Mouse (Mus musculus) lung, postnatal 36 days (tissue): ENCODE measurements at regions not wholly inside any gene's neighbourhood (a gene's known extent, or its start where the extent isn't known, plus 50 kb on each side); places are given as distances from the start of the nearest gene placed in this dataset.

Source experiments
- DNase-seq: peaks from one replicate; pipeline ENCODE4 v3.0.0; 2022; ENCODE audit warnings: mixed read lengths

DNA sequence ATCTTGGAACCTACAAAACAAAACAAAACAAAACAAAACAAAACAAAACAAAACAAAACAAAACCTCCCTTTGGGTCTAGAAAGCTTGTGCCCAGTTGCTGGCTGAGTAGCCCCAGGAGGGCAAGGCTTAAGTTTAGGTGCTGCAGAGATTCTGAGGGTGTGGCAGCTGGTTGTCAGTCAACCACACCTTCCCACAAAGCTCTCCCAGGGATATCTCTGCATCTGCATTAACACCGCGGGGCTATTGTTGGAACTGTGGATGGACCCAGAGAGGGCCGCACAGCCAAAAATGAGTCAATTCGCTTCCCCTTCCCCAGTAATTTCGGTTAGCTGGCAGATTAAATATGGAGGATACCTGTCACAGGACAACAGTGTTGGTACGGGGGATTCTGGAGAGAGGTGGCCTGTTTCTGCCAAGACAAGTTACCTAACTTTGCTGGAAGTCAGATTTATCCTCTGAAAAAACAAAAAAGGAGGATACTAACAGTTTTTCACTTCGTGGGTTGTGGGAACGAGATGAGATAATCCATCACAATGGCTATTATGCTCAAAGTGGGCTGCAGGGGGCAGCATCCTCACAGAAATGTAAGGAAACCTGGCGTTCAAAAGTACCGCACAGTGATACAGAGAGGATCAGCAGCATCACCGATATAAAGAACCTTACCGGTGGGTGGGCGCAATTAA is 96.7 kb downstream of the 1500009L16Rik start:
- peak; percentile 91 for DNase-seq

DNA sequence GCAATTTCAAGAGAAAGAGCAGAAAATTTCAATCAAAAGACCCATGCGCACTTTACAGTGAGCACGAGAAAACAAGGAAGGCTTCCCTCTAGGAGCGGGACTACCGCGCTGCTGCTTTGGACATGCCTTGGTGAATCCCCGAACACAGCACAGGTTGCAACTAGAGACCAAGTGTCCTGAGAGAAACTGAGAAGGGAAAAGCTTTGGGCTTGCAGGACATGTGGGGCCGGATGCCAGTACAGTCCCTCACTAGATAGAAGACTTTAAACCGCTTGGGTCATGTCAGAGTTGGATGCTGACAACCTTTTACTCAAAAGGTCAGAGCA is 97.2 kb downstream of the 1500009L16Rik start:
- no peak for DNase-seq

DNA sequence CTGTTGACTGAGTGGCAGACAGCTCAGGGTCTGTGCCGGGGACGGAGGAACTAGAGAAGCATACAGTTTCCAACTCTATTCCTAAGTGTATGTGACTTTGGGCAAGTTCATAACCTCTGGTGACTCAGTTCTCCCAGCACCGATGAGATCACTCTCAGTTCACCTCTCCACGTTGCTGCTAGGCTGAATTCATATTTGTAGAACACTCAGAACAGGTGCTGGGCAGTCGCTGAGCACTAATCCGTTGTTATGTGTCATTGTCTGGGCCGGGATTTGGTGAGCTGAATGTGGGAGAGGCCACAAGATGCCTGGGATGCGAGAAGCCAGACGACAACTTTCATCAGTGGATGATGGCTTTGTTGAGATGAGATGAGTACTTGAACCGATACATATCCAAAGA is 98.4 kb downstream of the 1500009L16Rik start:
- DNase-seq = no peak

DNA sequence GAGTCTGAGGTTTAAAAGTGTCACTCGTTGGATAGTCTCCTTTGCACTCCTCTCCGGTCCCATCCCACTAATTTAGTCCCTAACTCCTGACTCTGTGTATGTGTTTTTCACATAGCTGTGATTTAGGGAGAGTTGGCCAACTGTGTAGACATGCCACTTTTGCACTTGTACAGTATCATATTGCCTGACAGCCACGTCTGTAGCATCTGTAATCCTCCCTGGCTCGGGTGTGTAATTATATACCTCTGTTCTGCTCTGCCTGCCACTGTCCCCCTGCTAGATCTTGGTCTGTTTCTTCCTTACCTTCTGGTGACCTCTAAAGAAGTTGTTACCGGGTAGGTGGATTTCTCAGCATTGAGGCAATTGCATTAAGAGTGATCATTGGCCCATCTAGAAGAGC is 103.4 kb downstream of the 1500009L16Rik start:
- no peak for DNase-seq

DNA sequence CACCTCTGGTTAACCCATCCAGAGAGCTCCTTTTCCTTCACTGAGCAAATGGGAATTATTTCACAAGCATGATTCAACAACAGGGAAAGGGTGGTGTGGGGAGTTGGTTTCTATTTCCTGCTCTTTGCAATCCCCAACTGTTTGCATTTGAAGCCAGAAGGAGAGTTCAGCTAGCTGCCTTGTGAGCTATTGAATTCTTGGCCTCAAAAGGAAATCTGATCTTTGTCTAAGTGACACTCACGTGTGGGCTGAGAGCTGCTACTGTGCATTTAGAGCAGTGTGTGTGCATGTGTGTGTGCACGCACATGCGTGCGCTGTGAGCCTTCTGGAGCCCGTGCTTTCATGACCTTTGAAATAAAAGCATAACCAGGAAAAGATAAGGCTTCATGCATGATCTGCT is 113.7 kb downstream of the 1500009L16Rik start:
- DNase-seq = peak; percentile 69

DNA sequence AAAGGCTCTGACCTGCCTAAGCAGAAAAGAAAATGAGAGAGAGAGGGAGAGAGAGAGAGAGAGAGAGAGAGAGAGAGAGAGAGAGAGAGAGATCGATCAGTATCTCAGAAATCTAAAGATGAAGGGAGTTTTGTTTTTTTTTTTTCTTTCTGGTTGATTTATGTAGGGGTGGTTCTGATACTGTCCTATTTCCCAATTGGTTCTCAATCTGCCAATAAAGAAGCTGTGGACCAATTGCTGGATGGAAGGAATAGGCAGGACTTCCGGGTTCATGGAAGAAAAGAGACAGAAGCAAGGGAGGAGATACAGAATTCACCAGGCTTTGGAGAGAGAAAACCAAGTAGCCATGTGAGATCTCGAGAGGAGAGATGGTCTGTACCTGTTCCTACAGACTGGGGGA is 117.6 kb downstream of the 1500009L16Rik start:
- DNase-seq = no peak

DNA sequence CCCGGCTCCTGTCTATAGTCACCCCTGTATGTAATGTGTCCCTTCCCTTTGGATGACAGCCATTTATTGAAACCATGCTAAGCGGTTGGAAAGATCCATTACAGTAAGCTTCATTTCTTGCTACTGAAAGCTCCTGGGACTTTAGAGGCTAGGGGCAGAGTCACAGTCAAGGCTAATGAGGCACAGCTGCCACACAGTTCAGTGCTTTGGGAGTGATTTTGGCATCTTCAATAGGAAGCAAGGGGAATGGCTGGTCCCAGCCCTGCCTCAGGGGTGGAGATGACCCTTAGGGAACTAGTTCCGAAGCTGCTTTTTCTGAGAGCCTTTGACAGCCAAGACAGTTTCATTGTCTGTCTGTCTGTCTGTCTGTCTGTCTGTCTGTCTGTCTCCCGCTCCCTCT is 128.2 kb downstream of the 1500009L16Rik start:
- DNase-seq = no peak

DNA sequence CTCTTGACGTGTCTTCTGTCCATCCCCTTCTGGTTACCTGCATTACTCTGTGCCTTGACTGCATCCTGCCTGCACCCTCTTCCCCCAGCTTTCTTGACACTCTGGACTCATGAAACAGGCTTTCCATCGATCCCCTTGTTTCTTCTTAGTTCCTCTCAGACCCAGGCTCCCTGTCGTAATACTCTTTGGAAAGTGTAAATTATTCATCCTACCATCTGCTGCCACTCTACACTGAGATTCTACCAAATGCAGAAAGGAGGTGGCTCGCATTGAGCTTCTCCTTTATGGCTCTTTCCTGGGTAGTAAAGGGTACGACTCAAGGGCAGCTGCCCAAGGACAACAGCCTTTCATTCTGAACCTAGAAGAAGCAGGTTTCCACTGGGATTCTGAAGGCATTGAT is 129.5 kb downstream of the 1500009L16Rik start:
- DNase-seq = no peak

DNA sequence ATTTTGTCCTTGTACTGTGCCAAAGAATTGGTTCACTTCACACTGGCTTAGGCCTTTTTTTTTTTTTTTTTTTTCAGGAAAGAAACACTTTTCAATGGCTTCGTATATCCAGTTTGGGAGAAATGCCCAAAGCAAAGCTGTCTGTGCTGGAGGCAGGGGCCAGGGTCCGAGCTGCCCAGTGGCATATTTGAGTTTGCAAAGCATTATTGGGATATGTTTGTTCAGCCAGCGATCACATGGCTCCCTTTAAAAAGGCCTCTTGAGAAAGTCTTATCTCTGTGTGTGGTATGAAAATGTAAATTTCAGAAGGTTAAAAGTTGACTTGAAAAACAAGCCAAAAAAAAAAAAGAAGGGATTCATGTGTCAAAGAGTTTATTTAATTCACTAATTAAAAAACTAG is 130.1 kb downstream of the 1500009L16Rik start:
- DNase-seq = peak; percentile 51

DNA sequence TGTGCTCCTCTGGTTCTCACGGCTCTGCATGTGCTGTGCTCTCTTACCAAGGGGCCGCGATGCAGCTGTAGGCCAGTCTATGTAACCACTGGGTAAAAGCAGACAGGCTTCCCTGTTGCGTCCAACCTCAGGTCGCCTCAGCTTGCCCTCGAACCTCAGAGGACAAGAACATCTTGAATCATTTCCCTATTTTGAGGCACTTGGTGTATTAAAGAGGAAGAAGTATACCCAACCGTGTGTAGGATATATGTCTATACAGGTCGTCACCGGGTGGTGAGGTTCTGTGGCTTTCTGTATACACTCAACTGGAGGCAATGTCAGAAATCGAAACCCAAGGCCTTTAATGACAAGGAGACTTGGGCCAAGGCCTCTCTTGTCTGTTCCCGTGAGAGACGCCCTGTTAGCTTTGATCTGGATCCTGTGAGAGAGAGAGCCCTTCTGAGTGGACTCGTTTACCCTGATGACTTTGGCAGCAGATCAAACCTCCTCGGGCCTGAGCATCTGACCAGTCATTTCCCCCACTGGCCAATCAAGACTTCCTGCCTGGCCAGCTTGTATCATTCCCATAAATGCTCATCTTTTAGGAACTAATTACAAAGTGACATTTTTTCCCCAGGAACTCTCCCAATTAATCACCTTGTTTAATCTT is 135.3 kb downstream of the 1500009L16Rik start:
- peak; percentile 67 for DNase-seq

DNA sequence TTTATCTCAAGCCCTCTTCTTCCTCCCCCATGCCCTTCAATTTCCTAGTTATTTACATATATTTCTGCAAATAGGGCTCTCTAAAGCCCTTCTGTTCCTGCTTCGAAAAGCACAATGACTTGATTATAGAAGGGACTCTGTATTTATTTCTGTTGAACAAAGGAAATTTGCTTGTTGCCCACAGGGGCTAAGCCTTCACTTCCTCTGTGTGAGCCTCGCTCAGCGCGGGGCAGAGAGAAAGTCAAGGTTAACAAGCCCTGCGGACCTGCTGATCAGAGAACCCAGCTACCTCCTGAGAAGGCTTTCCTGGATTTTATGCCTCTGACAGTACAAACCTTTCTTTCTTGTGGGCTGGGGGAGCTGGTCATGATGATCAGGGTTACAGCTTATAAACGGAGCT is 136.0 kb downstream of the 1500009L16Rik start:
- no peak for DNase-seq

DNA sequence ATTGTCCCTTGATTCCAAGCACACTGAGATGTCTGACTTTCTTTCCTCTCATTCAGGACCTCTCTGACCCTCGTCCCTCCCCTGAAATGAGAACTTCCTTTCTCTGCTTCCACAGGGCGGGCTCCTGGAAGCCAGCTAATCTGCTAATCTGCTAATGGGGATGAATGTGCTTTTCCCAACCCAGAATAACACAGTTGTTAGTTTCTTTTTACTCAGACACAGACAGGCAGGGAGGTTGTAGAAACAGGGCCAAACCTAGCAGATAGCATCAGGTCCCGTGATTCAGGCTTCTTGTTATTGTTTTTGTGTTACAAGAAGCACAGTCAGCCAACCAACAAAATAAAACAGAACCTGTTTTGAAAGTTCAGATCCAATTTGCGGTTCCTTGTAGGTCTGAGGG is 137.0 kb downstream of the 1500009L16Rik start:
- DNase-seq = peak; percentile 53

DNA sequence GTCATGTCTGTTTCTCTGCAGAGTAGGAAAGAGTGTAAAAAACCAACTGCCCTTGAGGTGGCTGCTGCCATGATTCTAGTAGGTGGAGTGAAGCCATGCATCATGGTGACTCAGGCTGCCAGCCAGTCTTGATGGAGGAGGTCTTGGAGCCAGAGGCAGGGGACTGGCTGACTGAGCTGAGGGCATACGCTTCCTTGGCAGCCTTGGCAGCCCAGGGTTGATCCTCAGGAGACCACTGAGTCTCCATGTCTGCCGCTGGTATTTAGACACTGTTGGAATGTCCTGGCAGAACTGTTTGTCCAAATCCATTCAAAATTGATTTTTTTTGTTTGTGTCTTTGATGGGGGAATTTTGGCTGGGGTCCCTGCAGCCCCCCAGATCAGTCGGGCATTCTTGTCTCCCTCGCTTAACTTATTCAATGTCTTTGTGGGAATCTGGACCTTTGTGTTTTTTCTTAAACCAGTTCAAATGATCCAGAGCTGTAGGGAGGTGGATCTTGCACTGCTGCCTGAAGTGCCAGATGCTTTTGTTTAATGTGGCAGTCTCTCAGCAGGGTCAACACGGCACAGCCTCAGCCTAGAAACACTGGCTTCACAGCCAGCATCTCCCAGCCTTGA is 139.0 kb downstream of the 1500009L16Rik start:
- peak; percentile 56 for DNase-seq

DNA sequence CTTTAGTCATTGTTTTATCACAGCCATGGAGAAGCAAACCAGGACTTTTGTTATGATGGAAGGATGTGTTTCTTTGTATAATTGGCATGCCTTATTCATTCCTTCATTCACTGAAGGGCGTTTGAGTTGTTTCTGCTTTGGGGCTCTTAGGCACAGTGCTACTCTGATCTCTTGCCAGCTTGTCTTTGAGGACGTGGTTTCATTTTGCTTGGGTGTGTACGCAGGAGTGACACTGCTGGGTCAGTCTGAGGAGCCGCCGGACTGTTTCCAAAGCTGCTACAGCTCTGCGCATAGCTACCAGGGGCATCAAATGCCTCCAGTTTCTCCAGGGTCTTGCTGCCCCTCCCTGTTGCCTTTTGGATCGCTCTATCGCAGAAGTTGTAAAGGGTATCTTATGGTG is 141.9 kb downstream of the 1500009L16Rik start:
- DNase-seq = peak; percentile 77

DNA sequence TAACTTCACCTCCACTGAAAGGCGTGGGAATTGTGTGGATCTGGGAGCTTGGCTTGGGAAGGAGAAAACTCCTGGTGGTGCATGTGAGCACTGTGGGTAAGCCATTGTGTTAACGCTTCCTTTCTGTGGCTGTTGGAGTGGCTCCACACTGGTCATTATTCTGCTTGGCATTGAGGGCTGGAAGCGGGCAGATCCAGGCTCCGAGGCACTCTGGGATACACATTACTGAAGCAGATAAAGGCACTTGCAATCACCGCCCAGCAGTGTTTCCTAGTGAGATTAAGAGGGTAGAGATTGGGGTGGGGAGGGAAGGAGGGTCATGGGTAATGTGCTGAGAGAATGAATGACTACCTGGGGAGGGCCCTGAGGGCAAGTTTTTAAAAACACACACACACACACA is 143.3 kb downstream of the 1500009L16Rik start:
- DNase-seq = peak; percentile 69

DNA sequence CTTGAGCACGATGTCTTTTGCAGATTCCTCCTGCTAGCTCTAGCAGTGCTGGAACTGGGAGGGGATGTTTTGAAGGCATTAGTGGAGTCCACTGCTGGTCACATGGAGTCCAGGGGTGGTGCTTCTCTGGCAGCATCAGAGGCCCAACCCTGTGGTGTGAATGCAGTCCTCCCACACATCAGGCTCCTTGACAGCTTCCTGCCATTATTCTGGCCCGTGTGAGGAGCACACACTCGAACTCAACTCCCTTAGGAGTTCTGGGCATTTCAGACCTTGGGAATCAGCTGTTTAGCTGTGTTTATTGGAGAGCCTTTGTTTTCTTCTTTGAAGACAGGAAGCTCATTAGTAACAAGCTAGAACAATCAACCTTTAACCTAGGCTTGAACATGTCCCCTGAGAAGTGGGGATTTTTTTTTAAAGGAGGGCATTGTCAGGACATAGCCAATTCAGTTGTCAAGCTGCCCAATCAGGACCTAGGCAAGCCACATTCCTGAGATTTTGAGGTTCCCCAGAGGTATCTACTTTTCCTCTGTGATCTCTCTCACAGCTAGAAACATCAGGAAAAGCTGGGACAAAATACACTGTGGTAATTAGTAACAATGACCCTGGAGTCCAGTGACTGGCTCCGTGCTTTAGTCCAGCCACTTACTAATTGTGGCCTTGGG is 149.2 kb downstream of the 1500009L16Rik start:
- peak; percentile 75 for DNase-seq

DNA sequence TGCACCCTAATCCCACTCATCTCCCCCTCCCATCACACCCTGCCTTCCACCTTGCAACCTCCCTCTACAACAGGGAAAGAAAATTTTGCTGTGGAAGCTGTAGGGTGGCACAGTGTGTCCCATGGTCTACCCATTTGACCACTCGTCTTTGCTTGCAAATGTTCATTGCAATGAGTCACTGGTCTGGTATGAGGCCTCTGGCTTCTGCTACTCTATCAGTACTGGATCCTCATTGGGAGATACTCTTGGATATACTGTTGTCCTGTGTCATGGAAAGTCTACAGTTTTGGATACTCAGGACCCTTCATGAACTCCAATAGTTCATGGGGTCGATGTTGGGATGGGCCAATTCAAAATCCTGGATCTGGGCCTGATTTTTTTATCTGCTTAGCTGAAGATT is 156.1 kb downstream of the 1500009L16Rik start:
- DNase-seq = no peak

DNA sequence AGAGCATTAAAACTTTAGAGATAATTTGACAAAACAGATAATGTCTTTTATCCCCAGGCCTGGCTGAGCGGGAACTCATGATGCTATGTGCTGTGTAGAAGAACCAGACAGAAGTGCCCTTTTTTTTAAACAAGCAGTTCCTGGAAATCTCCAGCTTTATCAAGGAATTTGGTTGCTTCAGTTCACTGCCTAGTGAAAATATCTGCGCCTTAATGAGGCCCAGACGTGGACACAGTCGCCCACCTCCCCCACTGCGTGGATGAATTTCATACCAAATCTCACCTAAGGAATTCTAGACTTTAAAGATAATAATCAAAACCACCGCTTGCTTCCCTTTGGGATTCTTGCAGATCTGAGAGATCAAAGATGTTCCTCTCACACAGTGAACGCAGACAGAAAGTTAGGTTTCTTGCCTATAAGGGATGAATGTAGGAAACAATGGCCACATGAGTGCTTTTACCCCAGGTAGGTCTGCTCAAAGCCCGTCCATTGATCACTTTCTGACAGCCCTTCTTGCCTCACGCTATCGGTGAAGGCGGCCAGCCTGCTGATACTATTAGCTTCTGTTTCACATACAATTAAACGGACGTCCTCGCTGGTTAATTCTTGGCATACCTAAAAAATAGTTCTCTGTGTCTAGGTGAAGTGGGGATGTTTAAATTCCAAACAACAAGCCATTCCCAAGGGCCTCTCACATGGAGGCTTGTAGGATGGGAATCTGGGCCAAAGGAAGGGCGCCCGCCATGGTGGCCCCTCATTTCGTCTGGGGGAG is 159.6 kb downstream of the 1500009L16Rik start:
- no peak for DNase-seq

DNA sequence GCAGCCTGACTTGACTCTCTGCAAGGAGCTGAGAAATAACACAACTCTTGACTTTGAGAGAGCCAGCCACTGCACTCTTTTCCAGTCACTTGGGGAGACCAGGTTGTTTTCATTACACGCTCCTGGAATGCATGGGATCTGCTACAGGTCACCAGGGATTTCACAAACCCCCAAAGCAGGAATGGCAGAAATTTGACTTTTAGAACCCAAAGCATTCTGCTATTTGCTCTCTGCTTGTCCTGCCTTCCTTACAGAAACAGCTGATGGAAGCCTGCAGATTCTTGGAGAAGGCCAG is 160.2 kb downstream of the 1500009L16Rik start:
- DNase-seq = no peak

DNA sequence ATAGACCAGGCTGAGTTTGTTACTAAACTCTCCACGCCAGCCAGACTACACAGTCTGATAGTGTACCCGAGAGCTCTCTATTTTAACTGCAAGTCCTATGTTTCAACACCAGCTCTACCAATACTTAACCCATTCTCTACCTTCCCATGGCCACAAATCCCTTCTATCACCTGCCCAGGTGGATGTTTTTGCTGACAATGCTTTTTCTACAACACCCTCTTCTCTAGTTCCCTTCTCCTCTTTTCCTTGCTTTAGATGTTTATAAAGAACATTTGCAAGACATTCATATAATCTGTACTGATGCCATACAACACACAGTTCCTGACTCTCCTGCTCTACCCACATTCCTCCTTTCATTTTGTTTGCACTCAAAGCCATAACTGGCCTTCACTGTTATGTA is 161.9 kb downstream of the 1500009L16Rik start:
- DNase-seq = no peak

DNA sequence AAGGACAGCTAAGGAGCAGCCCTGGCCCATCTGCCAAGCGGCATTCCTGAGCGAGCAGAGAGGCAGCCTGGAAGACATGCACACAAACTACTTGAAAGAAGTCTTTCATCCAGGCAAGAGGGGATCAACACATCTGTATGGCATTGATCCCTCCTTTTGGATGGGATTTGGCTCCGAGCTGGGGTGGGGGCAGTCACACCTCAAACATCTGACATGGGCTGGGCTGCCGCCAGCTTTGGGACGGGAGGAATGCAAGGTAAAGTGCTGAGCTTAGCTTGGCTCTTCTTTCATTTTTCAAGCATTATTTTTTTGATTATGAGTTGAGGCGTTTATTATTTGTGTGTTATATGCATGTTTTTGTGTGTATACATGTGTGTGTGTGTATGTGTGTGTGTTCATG is 165.9 kb downstream of the 1500009L16Rik start:
- DNase-seq = no peak

DNA sequence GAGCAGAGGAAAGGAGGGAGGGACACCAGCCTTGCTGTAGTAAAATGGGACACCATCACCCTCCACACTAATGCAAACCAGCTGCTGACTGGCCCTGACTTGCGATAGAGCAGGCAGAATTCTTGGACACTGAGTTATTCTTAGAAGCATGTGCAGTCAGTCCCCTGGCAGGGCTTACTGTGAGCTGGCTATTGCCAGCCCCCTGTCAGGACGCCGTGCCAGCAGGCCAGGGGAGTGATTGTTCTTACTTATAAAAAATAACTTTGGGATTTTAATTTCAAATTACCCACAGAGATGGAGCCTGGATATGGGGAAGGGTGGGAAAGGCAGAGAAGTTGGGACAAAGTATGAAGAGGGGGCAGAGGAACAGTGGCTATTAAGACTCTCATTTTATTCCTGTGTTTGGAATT is 173.1 kb downstream of the 1500009L16Rik start:
- DNase-seq = peak; percentile 59

DNA sequence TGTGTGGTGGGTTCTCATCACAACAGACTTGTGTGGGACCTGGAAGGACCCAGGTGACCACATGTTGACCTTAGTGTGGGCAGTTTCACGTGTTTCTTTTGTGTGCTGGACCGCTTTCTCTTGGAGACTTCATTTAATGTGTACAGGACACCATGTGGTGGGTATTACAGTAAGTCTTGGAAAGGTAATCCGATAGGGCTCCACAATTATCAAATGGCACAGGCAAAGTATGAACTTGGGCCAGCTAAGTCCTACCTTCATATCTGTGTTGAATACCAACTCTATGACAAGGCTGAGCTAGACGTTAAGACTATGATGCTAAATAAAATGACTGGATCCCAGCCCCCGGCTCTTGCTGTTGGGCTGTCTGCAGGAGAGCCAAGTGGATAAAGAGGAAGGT is 173.5 kb downstream of the 1500009L16Rik start:
- no peak for DNase-seq
